Mouse (Mus musculus) MEL-GATA-1-ER (cell line): ENCODE measurements around the gene Rabgap1l.

Source experiments
- DNase-seq: peaks from one replicate; pipeline ENCODE4 v3.0.0-alpha.2; 2012; ENCODE audit warnings: low read depth; ENCODE audit errors: extremely low read depth

The Rabgap1l gene

GRCm38 (mm10) chr1:160195337-160195663 lies 597.7 kb downstream of the Rabgap1l start:
- peak; percentile 35 for DNase-seq

DNA sequence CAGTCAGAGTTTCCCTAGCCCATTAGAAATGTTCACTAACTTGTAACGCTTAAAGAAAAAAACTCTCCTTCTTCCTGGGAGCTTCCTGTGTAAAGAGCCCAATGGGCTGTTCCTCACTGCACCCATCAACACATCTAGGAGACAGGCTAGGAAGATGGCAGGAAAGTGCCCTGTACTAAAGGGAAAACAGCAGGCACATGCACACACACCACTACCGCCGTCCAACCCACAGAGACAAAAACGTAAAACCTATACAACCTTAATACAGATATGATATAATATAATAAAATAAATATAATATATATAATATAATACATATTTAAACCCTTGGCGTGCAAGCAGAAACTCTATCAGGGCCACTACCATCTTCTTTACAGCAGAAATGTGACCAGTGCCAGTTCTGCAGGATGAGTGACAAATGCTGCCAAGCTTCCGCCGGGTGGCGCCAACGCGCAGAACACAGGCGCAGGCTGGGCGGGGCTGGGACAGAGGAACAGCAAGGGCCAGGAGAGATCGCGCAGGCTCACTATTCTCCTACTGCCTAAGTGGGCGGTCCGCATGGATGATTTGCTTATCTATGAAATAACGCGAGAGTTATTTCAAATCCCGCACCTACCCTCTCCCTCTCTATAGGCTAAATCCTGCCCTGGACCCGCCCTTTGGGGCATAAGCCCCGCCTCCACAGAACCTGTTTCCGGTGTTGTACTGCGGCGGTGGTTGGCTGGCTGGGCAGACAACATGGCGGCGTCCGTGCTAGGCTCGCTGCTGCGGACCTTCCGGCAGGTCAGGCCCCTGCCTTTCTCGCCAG lies 598.3 kb downstream of the Rabgap1l start, which contains the start of gene Mrps14:
Gene Mrps14 (plus strand): TSS at position 687 of the 808 bp plus-strand sequence.
- DNase-seq, result peak; percentile 95

- DNase-seq, result no peak
These were observed 608.5 kb downstream of the Rabgap1l start for GRCm38 (mm10) chr1:160184506-160184905.

DNA sequence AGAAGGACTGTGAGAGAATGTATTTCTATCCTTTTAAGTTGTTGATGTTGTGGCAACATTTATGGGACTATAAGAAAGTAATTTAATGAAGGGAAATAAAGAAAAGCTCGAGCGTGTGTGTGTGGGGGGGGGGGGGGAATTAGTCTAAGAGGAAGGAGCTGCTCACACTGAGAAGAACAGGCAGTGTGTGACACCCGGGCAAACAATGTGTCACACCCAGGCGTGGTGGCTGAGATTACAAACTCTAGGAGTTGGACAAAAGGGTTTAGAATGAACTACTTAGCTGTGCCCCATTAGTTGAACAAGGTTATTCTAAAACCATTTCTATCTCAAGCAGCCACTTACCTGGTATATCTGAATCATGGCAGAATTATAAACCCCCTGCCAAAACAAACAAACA lies 611.8 kb downstream of the Rabgap1l start:
- DNase-seq, result no peak

- no peak for DNase-seq
These were observed 616.1 kb downstream of the Rabgap1l start for GRCm38 (mm10) chr1:160176903-160177302.
